Mouse (Mus musculus) kidney, embryonic 15.5 days (tissue): Measurements from ENCODE around the gene Rusc2. TPM values are rescaled to one million over a fixed set of nuclear protein-coding genes. Genes with fewer than 3 reads are reported as not detected.

Source experiments
- ATAC-seq: fragments of 200-750 bp; cut with Nextera tagmentation; replicated peaks from 2 replicates; pipeline ENCODE4 v1.8.0; 2017; ENCODE audit warnings: moderate TSS enrichment; ENCODE audit not compliant: low FRiP score
- H3K27ac ChIP-seq: fragments of 300-500 bp; sonication (generic); 2 replicates; pipeline ENCODE4 v1.5.1; 2015; ENCODE audit warnings: mild to moderate bottlenecking, inconsistent platforms
- H3K27me3 ChIP-seq: fragments of 300-500 bp; sonication (generic); 2 replicates; pipeline ENCODE4 v1.6.1; 2015; ENCODE audit warnings: inconsistent platforms
- H3K36me3 ChIP-seq: fragments of 300-500 bp; sonication (generic); 2 replicates; pipeline ENCODE4 v1.6.1; 2015; ENCODE audit warnings: inconsistent platforms
- H3K4me1 ChIP-seq: fragments of 300-500 bp; sonication (generic); 2 replicates; pipeline ENCODE4 v1.6.1; 2015; ENCODE audit warnings: inconsistent platforms
- H3K4me2 ChIP-seq: fragments of 300-500 bp; sonication (generic); 2 replicates; pipeline ENCODE4 v1.6.1; 2015; ENCODE audit warnings: moderate library complexity, mild to moderate bottlenecking, inconsistent platforms
- H3K4me3 ChIP-seq: fragments of 300-500 bp; sonication (generic); replicated peaks from 2 replicates; pipeline ENCODE4 v1.5.1; 2015; ENCODE audit warnings: mild to moderate bottlenecking, inconsistent platforms
- H3K9ac ChIP-seq: fragments of 300-500 bp; sonication (generic); 2 replicates; pipeline ENCODE4 v1.6.1; 2015; ENCODE audit warnings: mild to moderate bottlenecking, inconsistent platforms
- H3K9me3 ChIP-seq: fragments of 300-500 bp; sonication (generic); replicated peaks from 2 replicates; pipeline ENCODE4 v1.6.1; 2016; ENCODE audit warnings: inconsistent platforms
- WGBS: fragments of 180-500 bp; shearing (Covaris S2); methylation state at CpG from one replicate; pipeline ENCODE4 v1.1.7; 2015; ENCODE audit warnings: mixed read lengths; 5-methylcytosine and 5-hydroxymethylcytosine counted together
- polyA plus RNA-seq: library from polyadenylated mRNA; unstranded; fragments of >200 nt; fragmentation: Nextera tagmentation; extraction: Ambion mirVana; gene quantifications from 2 replicates; pipeline ENCODE4 v1.2.1, GENCODE M21; 2015

Gene Rusc2
- 11.7 and 14.1 TPM in 2 replicates for polyA plus RNA-seq

- no peaks in the 10 kb centered on the region; the same call in 1 of the 2 replicates for H3K36me3 ChIP-seq
- peak within 1 kb of the TSS; percentile 67 for H3K27ac ChIP-seq
- WGBS, result under 1% methylated on average over 54 of the region's 63 CpGs
- H3K4me2 ChIP-seq, result peak within 1 kb of the TSS; percentile 95
- H3K9ac ChIP-seq, result peak within 1 kb of the TSS; percentile 77
- 0 out of 2 replicates have a peak, but pooled peaks cover 5% of the 10 kb centered on the region for H3K27me3 ChIP-seq
- peak; percentile 91 for ATAC-seq
- no peaks in the 10 kb centered on the region for H3K9me3 ChIP-seq
- H3K4me1 ChIP-seq, result peaks cover 18% of the 10 kb centered on the region
- H3K4me3 ChIP-seq, result peak within 1 kb of the TSS; percentile 82
These were observed at the start of gene Rusc2 for GRCm38 (mm10) chr4:43381408-43382154. Gene Rusc2, plus strand, starts transcription at chr4:43381979.

- Histone ChIP-seq H3K27me3 (no peaks in the 10 kb centered on the region), H3K9ac (no peak overlapping the region), H3K27ac (no peak overlapping the region), H3K9me3 (no peaks in the 10 kb centered on the region), H3K4me2 (no peak overlapping the region), H3K4me1 (no peaks in the 10 kb centered on the region), H3K4me3 (no peak overlapping the region), H3K36me3 (no peaks in the 10 kb centered on the region)
- no peak for ATAC-seq
- 68% methylated on average over 2 of the region's 2 CpGs for WGBS
These were observed 47.0 kb upstream of the Rusc2 start for GRCm38 (mm10) chr4:43334771-43335170.

GRCm38 (mm10) chr4:43336176-43336575 is 45.6 kb upstream of the Rusc2 start:
- Histone ChIP-seq H3K4me2 (no peak overlapping the region), H3K27ac (no peak overlapping the region), H3K27me3 (no peaks in the 10 kb centered on the region), H3K4me1 (no peaks in the 10 kb centered on the region), H3K9me3 (no peaks in the 10 kb centered on the region), H3K9ac (no peak overlapping the region), H3K4me3 (no peak overlapping the region), H3K36me3 (no peaks in the 10 kb centered on the region)
- no peak for ATAC-seq

- Histone ChIP-seq H3K4me1 (no peaks in the 10 kb centered on the region), H3K4me2 (no peak overlapping the region), H3K27ac (no peak overlapping the region)
These were observed 41.5 kb upstream of the Rusc2 start for GRCm38 (mm10) chr4:43340096-43340804.

GRCm38 (mm10) chr4:43341276-43341891 is 40.4 kb upstream of the Rusc2 start:
- H3K9me3 ChIP-seq, result no peaks in the 10 kb centered on the region
- no peak for ATAC-seq
- H3K9ac ChIP-seq, result no peak overlapping the region
- 81% methylated on average over 7 of the region's 7 CpGs for WGBS
- H3K4me2 ChIP-seq, result no peak overlapping the region
- H3K4me1 ChIP-seq, result no peaks in the 10 kb centered on the region
- H3K27me3 ChIP-seq, result no peaks in the 10 kb centered on the region
- H3K27ac ChIP-seq, result no peak overlapping the region
- no peaks in the 10 kb centered on the region for H3K36me3 ChIP-seq
- H3K4me3 ChIP-seq, result no peak overlapping the region

More at GRCm38 (mm10) chr4:43340096-43340804, 41.5 kb upstream of the Rusc2 start:
- no peaks in the 10 kb centered on the region for H3K36me3 ChIP-seq
- no peak for ATAC-seq
- H3K27me3 ChIP-seq, result no peaks in the 10 kb centered on the region
- H3K4me3 ChIP-seq, result no peak overlapping the region
- WGBS, result 44% methylated on average over 4 of the region's 4 CpGs
- H3K9ac ChIP-seq, result no peak overlapping the region
- no peaks in the 10 kb centered on the region for H3K9me3 ChIP-seq

GRCm38 (mm10) chr4:43342443-43342842 is 39.3 kb upstream of the Rusc2 start:
- no peak overlapping the region for H3K27ac ChIP-seq
- WGBS, result 92% methylated on average over 10 of the region's 10 CpGs
- H3K27me3 ChIP-seq, result no peaks in the 10 kb centered on the region
- H3K9ac ChIP-seq, result no peak overlapping the region
- H3K9me3 ChIP-seq, result no peaks in the 10 kb centered on the region
- ATAC-seq, result no peak
- H3K36me3 ChIP-seq, result no peaks in the 10 kb centered on the region
- H3K4me2 ChIP-seq, result no peak overlapping the region
- no peak overlapping the region for H3K4me3 ChIP-seq
- no peaks in the 10 kb centered on the region for H3K4me1 ChIP-seq

- Histone ChIP-seq H3K4me1 (no peaks in the 10 kb centered on the region), H3K4me3 (no peak overlapping the region), H3K27me3 (no peaks in the 10 kb centered on the region), H3K9me3 (no peaks in the 10 kb centered on the region), H3K27ac (no peak overlapping the region), H3K4me2 (no peak overlapping the region), H3K9ac (no peak overlapping the region), H3K36me3 (no peaks in the 10 kb centered on the region)
- ATAC-seq, result no peak
- 86% methylated on average over 2 of the region's 2 CpGs for WGBS
These were observed 36.8 kb upstream of the Rusc2 start for GRCm38 (mm10) chr4:43344932-43345331.

GRCm38 (mm10) chr4:43349206-43349605 is 32.6 kb upstream of the Rusc2 start:
- Histone ChIP-seq H3K4me3 (no peak overlapping the region), H3K9ac (no peak overlapping the region), H3K4me1 (no peaks in the 10 kb centered on the region), H3K27me3 (no peaks in the 10 kb centered on the region), H3K9me3 (no peaks in the 10 kb centered on the region), H3K36me3 (no peaks in the 10 kb centered on the region), H3K4me2 (no peak overlapping the region), H3K27ac (no peak overlapping the region)
- 91% methylated on average over 5 of the region's 5 CpGs for WGBS
- ATAC-seq, result no peak

- Histone ChIP-seq H3K9ac (no peak overlapping the region), H3K4me1 (no peaks in the 10 kb centered on the region), H3K27me3 (no peaks in the 10 kb centered on the region), H3K27ac (no peak overlapping the region), H3K4me3 (no peak overlapping the region), H3K36me3 (no peaks in the 10 kb centered on the region), H3K9me3 (no peaks in the 10 kb centered on the region), H3K4me2 (no peak overlapping the region)
- WGBS, result 78% methylated on average over 6 of the region's 6 CpGs
- ATAC-seq, result no peak
These were observed 31.7 kb upstream of the Rusc2 start for GRCm38 (mm10) chr4:43350038-43350560.

GRCm38 (mm10) chr4:43353662-43354061 is 28.1 kb upstream of the Rusc2 start:
- H3K9ac ChIP-seq, result no peak overlapping the region
- ATAC-seq, result no peak
- no peaks in the 10 kb centered on the region for H3K27me3 ChIP-seq
- no peak overlapping the region for H3K27ac ChIP-seq
- no peaks in the 10 kb centered on the region for H3K4me1 ChIP-seq
- no peaks in the 10 kb centered on the region for H3K9me3 ChIP-seq
- 81% methylated on average over 6 of the region's 6 CpGs for WGBS
- no peaks in the 10 kb centered on the region for H3K36me3 ChIP-seq
- H3K4me2 ChIP-seq, result no peak overlapping the region
- no peak overlapping the region for H3K4me3 ChIP-seq

GRCm38 (mm10) chr4:43364914-43365560 is 16.7 kb upstream of the Rusc2 start:
- Histone ChIP-seq H3K4me2 (no peak overlapping the region), H3K9me3 (no peaks in the 10 kb centered on the region), H3K27ac (no peak overlapping the region), H3K9ac (no peak overlapping the region), H3K27me3 (no peaks in the 10 kb centered on the region), H3K36me3 (no peaks in the 10 kb centered on the region), H3K4me3 (no peak overlapping the region), H3K4me1 (no peaks in the 10 kb centered on the region)
- ATAC-seq, result no peak
- WGBS, result 81% methylated on average over 11 of the region's 11 CpGs
